Mouse (Mus musculus) embryonic stem cell, embryonic (primary cell): ENCODE measurements around the gene Nedd9.

Source experiments
- CTCF ChIA-PET, 4 experiments: fragments of 300-600 bp in 2 of 4; fragments of 350-600 bp in 2 of 4; sonication (Branson Sonifier 250); formaldehyde crosslinking; loops; one replicate each; lab custom pipeline; 2022; ENCODE audit warnings: inconsistent platforms in 2 of 4; lab: Charles Lee
- POLR2A ChIA-PET, 4 experiments: fragments of 300-600 bp in 2 of 4; fragments of 350-600 bp in 2 of 4; sonication (Branson Sonifier 250); formaldehyde crosslinking; loops; one replicate each; lab custom pipeline; 2022; ENCODE audit warnings: antibody characterized with exemption in 4 of 4, inconsistent platforms in 1 of 4; lab: Charles Lee

The Nedd9 gene

DNA sequence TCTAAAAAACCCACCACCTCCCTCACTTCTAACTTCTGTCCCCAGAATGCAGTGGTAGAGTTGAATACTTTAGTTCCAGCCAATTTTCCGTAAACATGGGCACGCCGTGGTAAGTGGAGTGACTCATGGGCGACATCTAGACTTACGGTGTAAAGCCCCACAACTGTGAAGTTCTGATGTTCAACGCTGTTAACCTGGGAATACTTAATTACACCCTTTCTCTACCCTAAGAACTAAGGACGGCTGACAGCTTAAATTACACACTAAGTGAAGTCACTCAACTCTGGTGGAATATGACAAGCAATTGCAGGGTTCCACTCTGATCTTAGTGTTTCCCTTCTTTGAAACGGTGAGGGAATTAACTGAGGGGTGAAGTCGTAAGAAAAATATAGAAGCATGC, 122.9 kb downstream of the Nedd9 start:
- ChIA-PET POLR2A (no interaction called here), CTCF (no interaction called here)

DNA sequence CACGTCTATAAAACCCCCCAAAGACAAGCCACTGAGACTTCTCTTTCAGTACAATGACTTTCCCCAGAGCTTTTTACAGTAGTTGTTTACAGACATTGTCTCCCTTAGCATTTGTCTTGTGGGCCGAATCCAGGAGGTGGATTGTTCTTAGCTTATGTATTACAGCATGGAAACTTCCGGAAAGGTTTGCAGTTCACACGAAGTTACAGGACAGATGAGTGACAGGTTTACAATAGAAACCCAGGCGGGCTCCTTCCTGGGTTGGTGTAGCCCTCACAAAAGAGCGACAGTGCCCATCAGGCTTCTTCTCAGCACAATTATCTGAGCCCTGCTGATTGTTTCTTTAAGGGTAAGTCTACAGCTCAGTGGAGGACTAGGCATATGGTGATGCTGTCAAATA, 124.3 kb downstream of the Nedd9 start:
- CTCF ChIA-PET = interaction anchor here in 1 of 4 experiments (1.6 kb wide), 1 partner anchor 60 kb away, joined by 5 read pairs; no protein-coding TSS in a partner anchor
- POLR2A ChIA-PET = interaction anchor here in 1 of 4 experiments (1.0 kb wide), 1 partner anchor 11 kb away, joined by 3 read pairs; no protein-coding TSS in a partner anchor

DNA sequence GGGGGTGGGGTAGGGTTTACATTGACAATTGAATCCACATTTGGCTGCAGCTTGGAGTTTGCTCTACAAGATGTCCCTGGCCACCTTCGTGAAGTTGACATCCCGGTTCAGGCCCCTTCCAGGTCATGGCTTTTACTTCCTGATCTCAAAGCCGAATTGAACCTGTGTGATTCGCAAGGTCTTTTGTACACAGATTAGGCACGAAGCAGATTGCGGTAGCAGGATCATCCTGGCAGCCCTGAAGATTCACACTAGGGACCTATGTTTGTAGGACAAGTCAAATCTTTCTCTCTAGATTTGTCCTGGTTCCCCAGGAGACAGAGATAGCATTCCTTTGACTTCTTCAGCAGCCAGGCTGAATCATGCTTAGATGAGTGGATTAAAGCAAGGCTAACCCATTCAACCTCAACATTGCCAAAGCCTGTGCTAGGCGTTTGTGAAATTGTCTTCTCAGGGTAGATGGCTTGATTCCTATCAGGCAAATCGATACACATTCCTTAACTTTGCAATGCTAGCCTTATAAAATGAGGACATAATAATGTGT, 126.8 kb downstream of the Nedd9 start:
- CTCF ChIA-PET = interaction anchor here in 2 of 4 experiments (0.7 to 2.3 kb wide), 2 partner anchors 57 to 58 kb away, joined by 3 to 10 read pairs; no protein-coding TSS in a partner anchor

GRCm38 (mm10) chr13:41359330-41360215, 127.6 kb downstream of the Nedd9 start:
- ChIA-PET POLR2A (interaction anchor here (0.6 to 1.9 kb wide), 29 partner anchors 9 to 529 kb away, joined by 3 to 13 read pairs (median 3); partner anchors contain the start of genes Tmem170b (in 3 of the 4), Mak (in 1 of the 4) and Smim13 (in 1 of the 4)), CTCF (interaction anchor here in 3 of 4 experiments (0.7 to 2.3 kb wide), 3 partner anchors 57 to 110 kb away, joined by 3 to 12 read pairs (median 6); partner anchors contain the start of gene Smim13 (in 1 of the 3))

More for the DNA sequence above, 126.8 kb downstream of the Nedd9 start:
- POLR2A ChIA-PET = interaction anchor here in 1 of 4 experiments (1.4 kb wide), 1 partner anchor 11 kb away, joined by 5 read pairs; no protein-coding TSS in a partner anchor

DNA sequence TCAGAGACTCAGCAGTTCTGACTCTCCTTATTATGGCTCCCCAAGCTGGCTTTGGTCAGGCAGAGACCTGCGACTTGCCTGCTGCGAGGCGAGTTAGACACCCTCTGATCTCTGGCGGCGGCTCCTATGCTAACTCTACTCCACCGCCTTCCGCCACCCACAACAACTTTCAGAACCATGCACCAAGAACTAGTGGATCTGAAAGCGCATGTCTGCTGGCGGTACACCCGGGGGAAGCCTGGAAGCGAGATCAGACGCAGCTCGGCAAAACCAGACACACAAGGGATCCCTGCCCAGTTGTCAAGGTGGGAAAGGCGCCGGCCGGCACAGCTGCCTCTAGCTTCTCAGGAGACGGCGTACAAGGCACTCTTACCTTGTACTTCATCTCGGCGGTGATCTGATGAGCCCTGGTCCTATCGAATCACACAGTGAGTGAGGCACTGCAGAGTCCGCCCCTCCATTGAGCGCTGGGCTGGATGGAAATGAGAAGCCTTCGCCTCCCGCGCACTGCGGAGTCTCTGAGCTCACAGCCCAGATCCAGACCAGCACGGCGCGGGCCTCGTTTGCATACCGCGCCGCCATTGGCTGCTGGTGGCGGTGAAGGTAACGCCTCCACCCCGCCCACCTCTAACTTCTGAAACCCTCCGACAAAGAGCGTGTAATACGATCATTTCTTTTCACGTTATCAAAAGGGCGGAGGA, 128.5 kb downstream of the Nedd9 start:
- POLR2A ChIA-PET = interaction anchor here in 3 of 4 experiments (0.5 to 1.9 kb wide), 38 partner anchors 8 to 528 kb away, joined by 3 to 13 read pairs (median 3); partner anchors contain the start of genes Tmem170b (in 3 of the 3), Mak (in 1 of the 3) and Smim13 (in 1 of the 3)
- CTCF ChIA-PET = interaction anchor here (0.5 to 2.3 kb wide), 6 partner anchors 56 to 585 kb away, joined by 3 to 12 read pairs (median 4); partner anchors contain the start of gene Smim13 (in 1 of the 4)

DNA sequence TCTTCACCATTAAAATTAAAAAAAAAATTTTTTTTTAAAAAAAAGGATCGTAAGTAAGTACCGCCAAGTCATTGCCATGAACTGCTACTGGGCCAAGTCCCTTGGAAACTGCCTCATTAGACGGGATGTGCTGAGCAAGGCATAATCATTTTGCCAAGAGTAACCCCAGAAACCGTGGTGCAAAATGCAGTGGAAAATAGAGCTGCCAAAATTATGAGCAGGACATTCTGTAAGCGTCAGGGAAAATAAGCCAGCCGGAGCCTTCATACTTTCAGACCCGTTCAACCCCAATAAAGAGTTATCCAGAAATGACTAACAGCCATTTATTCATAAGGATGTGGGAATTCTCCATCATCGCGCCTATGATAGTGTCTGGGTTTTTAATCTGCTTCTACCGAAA, 129.2 kb downstream of the Nedd9 start:
- CTCF ChIA-PET = interaction anchor here in 3 of 4 experiments (0.6 to 2.3 kb wide), 3 partner anchors 55 to 467 kb away, joined by 3 to 12 read pairs (median 7); no protein-coding TSS in a partner anchor
- POLR2A ChIA-PET = interaction anchor here in 3 of 4 experiments (0.6 to 1.9 kb wide), 24 partner anchors 9 to 314 kb away, joined by 3 to 13 read pairs (median 4); partner anchors contain the start of genes Tmem170b (in 3 of the 3) and Smim13 (in 1 of the 3)

DNA sequence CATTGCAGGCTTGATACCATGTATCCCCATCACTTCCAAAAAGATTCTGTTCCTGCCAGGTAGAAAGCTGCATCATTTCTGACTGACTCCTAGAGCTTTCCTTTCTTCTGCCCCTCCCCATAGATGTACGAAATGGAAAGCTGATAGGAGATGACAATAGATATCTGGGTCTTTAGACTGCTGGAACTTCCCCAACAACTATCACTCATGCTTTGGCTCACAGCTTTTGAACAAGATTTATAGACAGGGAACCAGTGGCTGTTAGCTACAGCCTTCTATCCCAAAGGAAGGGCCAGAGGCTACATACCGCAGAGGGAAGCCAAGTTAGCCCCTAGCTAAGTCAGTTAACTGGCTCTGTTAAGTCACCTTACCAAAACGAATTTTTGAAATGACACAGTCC, 129.6 kb downstream of the Nedd9 start:
- POLR2A ChIA-PET = interaction anchor here in 2 of 4 experiments (0.7 to 1.2 kb wide), 5 partner anchors 22 to 313 kb away, joined by 3 to 7 read pairs (median 3); no protein-coding TSS in a partner anchor
- CTCF ChIA-PET = interaction anchor here in 1 of 4 experiments (1.0 kb wide), 1 partner anchor 55 kb away, joined by 3 read pairs; no protein-coding TSS in a partner anchor

- CTCF ChIA-PET = interaction anchor here in 1 of 4 experiments (0.5 kb wide), 1 partner anchor 129 kb away, joined by 3 read pairs; no protein-coding TSS in a partner anchor
Measured at GRCm38 (mm10) chr13:41357161-41357560, 130.0 kb downstream of the Nedd9 start.

GRCm38 (mm10) chr13:41355552-41355951, 131.6 kb downstream of the Nedd9 start:
- CTCF ChIA-PET = no interaction called here
- POLR2A ChIA-PET = interaction anchor here in 1 of 4 experiments (0.9 kb wide), 1 partner anchor 22 kb away, joined by 3 read pairs; no protein-coding TSS in a partner anchor

More at GRCm38 (mm10) chr13:41357161-41357560, 130.0 kb downstream of the Nedd9 start:
- POLR2A ChIA-PET = interaction anchor here in 2 of 4 experiments (0.7 to 1.2 kb wide), 2 partner anchors 23 to 54 kb away, joined by 3 read pairs; no protein-coding TSS in a partner anchor

GRCm38 (mm10) chr13:41354591-41354990, 132.6 kb downstream of the Nedd9 start:
- POLR2A ChIA-PET = interaction anchor here in 1 of 4 experiments (0.9 kb wide), 1 partner anchor 21 kb away, joined by 3 read pairs; no protein-coding TSS in a partner anchor
- CTCF ChIA-PET = no interaction called here

GRCm38 (mm10) chr13:41353676-41354075, 133.5 kb downstream of the Nedd9 start:
- ChIA-PET CTCF (no interaction called here), POLR2A (no interaction called here)

- CTCF ChIA-PET = no interaction called here
Measured at GRCm38 (mm10) chr13:41352352-41352751, 134.8 kb downstream of the Nedd9 start.

GRCm38 (mm10) chr13:41350589-41350988, 136.6 kb downstream of the Nedd9 start:
- ChIA-PET POLR2A (no interaction called here), CTCF (no interaction called here)

More at GRCm38 (mm10) chr13:41352352-41352751, 134.8 kb downstream of the Nedd9 start:
- POLR2A ChIA-PET = interaction anchor here in 1 of 4 experiments (0.6 kb wide), 1 partner anchor 23 kb away, joined by 3 read pairs; no protein-coding TSS in a partner anchor

DNA sequence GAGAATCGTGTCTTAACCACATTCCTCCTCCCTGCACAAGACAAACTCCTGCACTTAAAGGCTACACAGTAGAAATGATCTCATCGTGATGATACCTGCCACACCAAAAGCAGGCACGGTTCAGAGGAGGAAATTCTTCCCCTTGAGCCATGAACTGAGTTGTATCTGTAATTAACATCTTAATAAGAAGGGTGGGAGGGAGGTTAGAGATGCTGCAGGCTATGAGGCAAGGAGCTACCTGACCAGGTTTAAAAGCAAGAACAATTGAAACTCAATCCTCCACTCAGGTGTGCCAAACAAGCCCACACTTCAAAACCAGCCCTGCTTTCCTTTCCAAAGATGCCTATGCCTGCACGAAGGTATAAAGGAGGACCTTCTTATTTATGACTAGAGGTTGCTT, 137.4 kb downstream of the Nedd9 start:
- POLR2A ChIA-PET = interaction anchor here in 1 of 4 experiments (0.6 to 1.5 kb wide), 4 partner anchors 9 to 466 kb away, joined by 3 to 6 read pairs (median 5); no protein-coding TSS in a partner anchor
- CTCF ChIA-PET = no interaction called here

DNA sequence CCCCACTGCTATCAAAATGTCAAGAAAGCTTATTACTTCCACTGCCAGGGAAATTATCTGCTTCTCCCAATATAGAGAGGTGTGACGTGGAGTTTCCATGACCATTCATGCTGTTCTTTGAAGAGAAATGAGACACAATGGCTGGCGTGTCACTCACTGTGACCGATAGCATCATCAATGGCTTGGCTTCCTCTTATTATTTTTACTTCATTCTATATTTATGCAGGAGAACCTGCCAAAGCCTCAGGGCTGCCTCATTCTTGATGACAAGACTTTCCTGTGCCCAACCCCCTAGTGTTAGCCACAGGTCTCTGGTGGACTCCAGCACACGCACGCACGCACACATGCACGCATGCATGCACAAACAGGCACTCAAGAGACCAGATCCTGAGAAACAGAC, 141.4 kb downstream of the Nedd9 start:
- CTCF ChIA-PET = interaction anchor here in 3 of 4 experiments (0.8 to 1.3 kb wide), 3 partner anchors 43 to 44 kb away, joined by 3 read pairs; no protein-coding TSS in a partner anchor
- POLR2A ChIA-PET = interaction anchor here in 2 of 4 experiments (0.9 to 1.3 kb wide), 4 partner anchors 9 to 14 kb away, joined by 3 to 4 read pairs (median 4); no protein-coding TSS in a partner anchor

GRCm38 (mm10) chr13:41345306-41345705, 141.9 kb downstream of the Nedd9 start:
- CTCF ChIA-PET = interaction anchor here in 1 of 4 experiments (1.3 kb wide), 1 partner anchor 43 kb away, joined by 3 read pairs; no protein-coding TSS in a partner anchor
- POLR2A ChIA-PET = interaction anchor here in 2 of 4 experiments (0.9 to 1.3 kb wide), 2 partner anchors 13 kb away, joined by 4 read pairs; no protein-coding TSS in a partner anchor

DNA sequence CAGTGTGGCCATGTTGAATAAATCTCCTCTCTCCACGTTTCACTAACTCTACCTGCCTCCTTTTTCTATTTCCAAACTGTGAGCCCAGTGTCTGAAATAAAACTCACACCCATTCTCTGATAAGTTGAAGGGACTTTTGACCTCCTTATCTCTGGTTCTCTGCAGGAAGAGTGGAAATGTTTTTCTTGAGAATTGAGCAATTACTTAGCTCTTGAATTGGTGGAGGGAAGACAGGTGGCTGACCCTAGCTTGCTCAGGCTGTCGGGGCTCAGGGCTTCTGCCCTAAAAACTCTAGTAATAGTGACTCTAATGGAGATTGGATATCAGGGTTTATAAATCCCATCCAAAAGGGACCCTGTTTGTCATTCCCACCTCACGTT, 143.3 kb downstream of the Nedd9 start:
- ChIA-PET POLR2A (no interaction called here), CTCF (no interaction called here)
